ENCODE assay signal across 8 mouse cellular contexts in genomic region chr16:20693111-20693701, GRCm38 (mm10). TPM values are rescaled to one million over a fixed set of nuclear protein-coding genes. Genes with fewer than 3 reads are reported as not detected.
A peak's percentile ranks its signal among the peaks of the same experiment; 100 is the strongest.
DNase-seq lines count a peak whose midpoint lies in the region; ATAC-seq lines count a peak whose summit lies in the region.

Fam131a (plus strand) TSS chr16:20693241.

- peak; percentile 95 for ATAC-seq in hindbrain, embryonic 11.5 days (ENCODE audit: low FRiP score)
- peak; percentile 93 for ATAC-seq in lung, embryonic 15.5 days (ENCODE audit: borderline replicate concordance, extremely low read depth, low FRiP score, low TSS enrichment)

- H3K27ac ChIP-seq in hindbrain, embryonic 11.5 days (ENCODE audit: low read depth, low read length) = peak within 1 kb of the TSS; percentile 80
- H3K27ac ChIP-seq in lung, embryonic 15.5 days = peak within 1 kb of the TSS; percentile 85

- H3K9me3 ChIP-seq in hindbrain, embryonic 11.5 days (ENCODE audit: control insufficient read depth, low read length) = no peaks in the 10 kb centered on the region
- H3K9me3 ChIP-seq in lung, embryonic 15.5 days = no peaks in the 10 kb centered on the region

- H3K4me2 ChIP-seq in hindbrain, embryonic 11.5 days (replicated peaks; ENCODE audit: low read depth, low read length) = peak within 1 kb of the TSS; percentile 72
- peak within 1 kb of the TSS; percentile 95 for H3K4me2 ChIP-seq in lung, embryonic 15.5 days

- peak within 1 kb of the TSS; percentile 52 for H3K9ac ChIP-seq in hindbrain, embryonic 11.5 days (ENCODE audit: low read depth, low read length)
- peak within 1 kb of the TSS; percentile 70 for H3K9ac ChIP-seq in lung, embryonic 15.5 days

- peak; percentile 54 for DNase-seq in NIH3T3 (ENCODE audit: low read depth)
- DNase-seq in cerebellum, postnatal 14 days = peak; percentile 95 to 99
- peak; percentile 90 to 92 for DNase-seq in frontal cortex, postnatal 14 days (ENCODE audit: low spot score in 2 of 2)
- peak; percentile 95 for DNase-seq in hindbrain, embryonic 11.5 days (ENCODE audit: low spot score)
- peak; percentile 97 for DNase-seq in layer of hippocampus, adult 9-11 months
- DNase-seq in ovary, adult 18-20 months (ENCODE audit: low spot score) = peak; percentile 80
- peak; percentile 88 for DNase-seq in thymus, postnatal 14 days

- peaks cover 9% of the 10 kb centered on the region for H3K36me3 ChIP-seq in hindbrain, embryonic 11.5 days (ENCODE audit: control insufficient read depth, insufficient read depth, low read length)
- H3K36me3 ChIP-seq in lung, embryonic 15.5 days = peaks cover 38% of the 10 kb centered on the region

- no peaks in the 10 kb centered on the region for H3K27me3 ChIP-seq in hindbrain, embryonic 11.5 days (ENCODE audit: control insufficient read depth, insufficient read depth, low read length)
- no peaks in the 10 kb centered on the region for H3K27me3 ChIP-seq in lung, embryonic 15.5 days

- WGBS in hindbrain, embryonic 11.5 days = under 1% methylated on average over 33 of the region's 37 CpGs
- WGBS in lung, embryonic 15.5 days = under 1% methylated on average over 35 of the region's 37 CpGs

- peaks cover 9% of the 10 kb centered on the region for H3K4me1 ChIP-seq in hindbrain, embryonic 11.5 days (replicated peaks; ENCODE audit: control insufficient read depth, insufficient read depth, low read length)
- H3K4me1 ChIP-seq in lung, embryonic 15.5 days = peaks cover 36% of the 10 kb centered on the region

- peak within 1 kb of the TSS; percentile 41 for H3K4me3 ChIP-seq in hindbrain, embryonic 11.5 days (ENCODE audit: low read depth, low read length)
- H3K4me3 ChIP-seq in lung, embryonic 15.5 days = peak within 1 kb of the TSS; percentile 67

RNA-seq across cellular contexts. Expression of gene Fam131a, which starts in this region (rescaled TPM):
- 11.2 and 11.8 TPM in 2 replicates for polyA plus RNA-seq in hindbrain, embryonic 11.5 days (2014; fragmentation: Nextera tagmentation; extraction: Ambion mirVana)
- polyA plus RNA-seq in lung, embryonic 15.5 days (2015; fragmentation: Nextera tagmentation; extraction: Ambion mirVana) = 4.9 and 6.3 TPM in 2 replicates

Comparison
In these comparisons a context has a peak if more than half of its experiments do, and no peak if none do; other contexts are left out.
1. Peak in every context shown above with its lines: DNase-seq, ATAC-seq, H3K4me3 ChIP-seq and H3K27ac ChIP-seq.